ENCODE assay signal across 8 mouse cellular contexts in the genomic region with DNA sequence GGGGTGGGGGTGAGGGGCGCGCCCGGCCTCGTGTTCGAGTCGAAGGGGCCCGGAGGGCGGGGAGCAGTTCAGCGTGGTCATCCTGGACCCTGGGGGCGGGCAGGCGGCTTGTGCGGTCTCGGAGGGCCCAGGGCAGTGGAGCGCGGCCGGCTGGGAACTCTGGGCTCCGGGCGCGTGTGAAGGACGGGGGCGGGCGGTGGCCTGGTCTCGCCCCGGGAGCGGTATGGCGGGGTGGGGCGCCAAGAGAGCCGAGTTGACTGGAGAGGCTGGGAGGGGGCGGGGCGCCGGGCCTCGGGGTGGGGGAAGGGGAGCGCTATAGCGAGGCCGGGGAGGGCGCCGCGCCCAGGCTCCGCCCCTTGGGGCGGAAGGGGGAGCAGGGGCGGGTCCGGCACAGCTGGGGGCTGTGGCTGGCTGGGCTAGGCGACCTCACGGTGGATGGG. TPM values are rescaled to one million over a fixed set of nuclear protein-coding genes. Genes with fewer than 3 reads are reported as not detected.
DNase-seq lines count a peak whose midpoint lies in the region; ATAC-seq and TF ChIP-seq lines count a peak whose summit lies in the region.

No protein-coding gene starts in this region.

- H3K4me2 ChIP-seq in hindbrain, postnatal 0 days (ENCODE audit: low read depth, low read length), result peak overlapping the region; percentile 68

- peaks cover 12% of the 10 kb centered on the region; the same call in 1 of the 2 replicates for H3K36me3 ChIP-seq in hindbrain, postnatal 0 days (ENCODE audit: insufficient read depth, low read length)
- peaks cover 49% of the 10 kb centered on the region for H3K36me3 ChIP-seq in limb, embryonic 10.5 days
- H3K36me3 ChIP-seq in midbrain, embryonic 10.5 days, result peaks cover 54% of the 10 kb centered on the region
- H3K36me3 ChIP-seq in small intestine, adult 2 months (ENCODE audit: control insufficient read depth, insufficient read depth, low read length), result peaks cover 38% of the 10 kb centered on the region

- H3K4me1 ChIP-seq in hindbrain, postnatal 0 days (ENCODE audit: insufficient read depth, low read length), result peaks cover 16% of the 10 kb centered on the region
- H3K4me1 ChIP-seq in limb, embryonic 10.5 days, result peaks cover 44% of the 10 kb centered on the region
- peaks cover 63% of the 10 kb centered on the region for H3K4me1 ChIP-seq in midbrain, embryonic 10.5 days
- peaks cover 10% of the 10 kb centered on the region for H3K4me1 ChIP-seq in small intestine, adult 2 months (ENCODE audit: control insufficient read depth, insufficient read depth, insufficient read length, low read length)

- WGBS in hindbrain, postnatal 0 days, result 1% methylated on average over 32 of the region's 44 CpGs
- WGBS in limb, embryonic 10.5 days, result under 1% methylated on average over 44 of the region's 44 CpGs
- whole genome bisulfite sequencing in midbrain, embryonic 10.5 days, result under 1% methylated on average over 41 of the region's 44 CpGs
- WGBS in small intestine, adult 2 months, result 1% methylated on average over 38 of the region's 44 CpGs

- peak overlapping the region; percentile 60 for H3K4me3 ChIP-seq in hindbrain, postnatal 0 days (ENCODE audit: low read length)
- peak overlapping the region; percentile 98 for H3K4me3 ChIP-seq in limb, embryonic 10.5 days
- peak overlapping the region; percentile 97 for H3K4me3 ChIP-seq in midbrain, embryonic 10.5 days
- peak overlapping the region; percentile 91 for H3K4me3 ChIP-seq in small intestine, adult 2 months (ENCODE audit: low read depth, low read length)

- H3K27me3 ChIP-seq in hindbrain, postnatal 0 days (ENCODE audit: insufficient read depth, low read length), result no peaks in the 10 kb centered on the region
- H3K27me3 ChIP-seq in limb, embryonic 10.5 days (ENCODE audit: low read depth, poor library complexity, severe bottlenecking), result no peaks in the 10 kb centered on the region
- H3K27me3 ChIP-seq in midbrain, embryonic 10.5 days (ENCODE audit: low read depth, poor library complexity, severe bottlenecking), result no peaks in the 10 kb centered on the region
- H3K27me3 ChIP-seq in small intestine, adult 2 months (ENCODE audit: control insufficient read depth, insufficient read depth, low read length), result no peaks in the 10 kb centered on the region

- H3K9ac ChIP-seq in hindbrain, postnatal 0 days (replicated peaks; ENCODE audit: low read length), result peak overlapping the region; percentile 64

- peak; percentile 92 for TF ChIP-seq POLR2A in small intestine, adult 2 months (IDR thresholded peaks at IDR 0.05; ENCODE audit: low read depth, low read length)

- ATAC-seq in hindbrain, postnatal 0 days, result peak; percentile 15; the same call in 1 of the 2 replicates
- ATAC-seq in inflammation-experienced regulatory T-cells, adult 6 months, result no peak

- peak; percentile 81 for DNase-seq in WW6 (ENCODE audit: low read depth, low spot score)
- peak; percentile 85 for DNase-seq in cerebellum, postnatal 14 days
- peak; percentile 85 to 90 for DNase-seq in gastrocnemius, adult 8-10 months (ENCODE audit: low spot score in 2 of 2)
- peak; percentile 80 for DNase-seq in hindbrain, postnatal 0 days (ENCODE audit: low spot score)
- peak; percentile 95 for DNase-seq in limb, embryonic 10.5 days (ENCODE audit: low spot score)
- DNase-seq in midbrain, embryonic 10.5 days (ENCODE audit: low spot score), result peak; percentile 90

- no peaks in the 10 kb centered on the region for H3K9me3 ChIP-seq in hindbrain, postnatal 0 days (ENCODE audit: low read length)
- no peaks in the 10 kb centered on the region for H3K9me3 ChIP-seq in limb, embryonic 10.5 days (replicated peaks)
- no peaks in the 10 kb centered on the region for H3K9me3 ChIP-seq in midbrain, embryonic 10.5 days (replicated peaks)

- TF ChIP-seq CTCF in hindbrain, postnatal 0 days (IDR thresholded peaks at IDR 0.05; ENCODE audit: low read depth), result no peak
- TF ChIP-seq CTCF in small intestine, adult 2 months (IDR thresholded peaks at IDR 0.05; ENCODE audit: extremely low read depth, insufficient read length, insufficient replicate concordance, low read depth, low read length), result no peak

- peak overlapping the region; percentile 90 for H3K27ac ChIP-seq in hindbrain, postnatal 0 days
- H3K27ac ChIP-seq in limb, embryonic 10.5 days, result peak overlapping the region; percentile 98
- H3K27ac ChIP-seq in midbrain, embryonic 10.5 days (replicated peaks), result peak overlapping the region; percentile 98
- H3K27ac ChIP-seq in small intestine, adult 2 months (ENCODE audit: insufficient read depth, low read depth, low read length), result peak overlapping the region; percentile 82

RNA-seq across cellular contexts. Expression of a gene that starts 1.5 kb away (rescaled TPM):
- 10 to 100 TPM; 20.5 to 28.5 (median 23.0) TPM for total RNA-seq in gastrocnemius, adult 8-10 months (2022)
- 34.3 and 47.9 TPM in 2 replicates for total RNA-seq in hindbrain, postnatal 0 days (2014; rRNA removed)
- 44.0 and 46.0 TPM in 2 replicates for polyA plus RNA-seq in hindbrain, postnatal 0 days (2015; fragmentation: Nextera tagmentation; extraction: Ambion mirVana)
- polyA plus RNA-seq in limb, embryonic 10.5 days (2016; fragmentation: Nextera tagmentation; extraction: Ambion mirVana), result 101 and 106 TPM in 2 replicates
- 95.1 and 96.3 TPM in 2 replicates for polyA plus RNA-seq in midbrain, embryonic 10.5 days (2016; fragmentation: Nextera tagmentation; extraction: Ambion mirVana)
- polyA plus RNA-seq in small intestine, adult 2 months (2012; rRNA removed), result 5.7 and 12.4 TPM in 2 replicates
- 10 to 100 TPM; 32.7 to 38.3 (median 36.0) TPM for polyA plus RNA-seq in inflammation-experienced regulatory T-cells, adult 6 months (2017; shearing (Covaris generic))

RNA-seq across cellular contexts. Expression of a gene that starts 3.3 kb away (rescaled TPM):
- 1 to 10 TPM; 3.8 to 5.2 (median 4.5) TPM for total RNA-seq in gastrocnemius, adult 8-10 months (2022)
- total RNA-seq in hindbrain, postnatal 0 days (2014; rRNA removed), result 20.9 and 37.3 TPM in 2 replicates
- 18.1 and 19.3 TPM in 2 replicates for polyA plus RNA-seq in hindbrain, postnatal 0 days (2015; fragmentation: Nextera tagmentation; extraction: Ambion mirVana)
- 65.2 and 70.6 TPM in 2 replicates for polyA plus RNA-seq in limb, embryonic 10.5 days (2016; fragmentation: Nextera tagmentation; extraction: Ambion mirVana)
- 52.1 and 54.1 TPM in 2 replicates for polyA plus RNA-seq in midbrain, embryonic 10.5 days (2016; fragmentation: Nextera tagmentation; extraction: Ambion mirVana)
- polyA plus RNA-seq in small intestine, adult 2 months (2012; rRNA removed), result 5.2 and 7.4 TPM in 2 replicates
- 1 to 10 TPM; 2.5 to 5.0 (median 4.9) TPM for polyA plus RNA-seq in inflammation-experienced regulatory T-cells, adult 6 months (2017; shearing (Covaris generic))

RNA-seq across cellular contexts. Expression of a gene that starts 6.1 kb away (rescaled TPM):
- total RNA-seq in gastrocnemius, adult 8-10 months (2022), result 100 to 1,000 TPM; 186 to 216 (median 214) TPM
- 175 and 209 TPM in 2 replicates for total RNA-seq in hindbrain, postnatal 0 days (2014; rRNA removed)
- polyA plus RNA-seq in hindbrain, postnatal 0 days (2015; fragmentation: Nextera tagmentation; extraction: Ambion mirVana), result 548 and 563 TPM in 2 replicates
- polyA plus RNA-seq in limb, embryonic 10.5 days (2016; fragmentation: Nextera tagmentation; extraction: Ambion mirVana), result 280 and 332 TPM in 2 replicates
- polyA plus RNA-seq in midbrain, embryonic 10.5 days (2016; fragmentation: Nextera tagmentation; extraction: Ambion mirVana), result 409 and 454 TPM in 2 replicates
- 211 and 564 TPM in 2 replicates for polyA plus RNA-seq in small intestine, adult 2 months (2012; rRNA removed)
- polyA plus RNA-seq in inflammation-experienced regulatory T-cells, adult 6 months (2017; shearing (Covaris generic)), result 100 to 1,000 TPM; 352 to 384 (median 366) TPM

RNA-seq across cellular contexts. Expression of a gene that starts 14.8 kb away (rescaled TPM):
- 10 to 100 TPM; 38.8 to 40.8 (median 39.4) TPM for total RNA-seq in gastrocnemius, adult 8-10 months (2022)
- total RNA-seq in hindbrain, postnatal 0 days (2014; rRNA removed), result 137 and 147 TPM in 2 replicates
- polyA plus RNA-seq in hindbrain, postnatal 0 days (2015; fragmentation: Nextera tagmentation; extraction: Ambion mirVana), result 168 and 170 TPM in 2 replicates
- polyA plus RNA-seq in limb, embryonic 10.5 days (2016; fragmentation: Nextera tagmentation; extraction: Ambion mirVana), result 154 and 176 TPM in 2 replicates
- 151 and 155 TPM in 2 replicates for polyA plus RNA-seq in midbrain, embryonic 10.5 days (2016; fragmentation: Nextera tagmentation; extraction: Ambion mirVana)
- polyA plus RNA-seq in small intestine, adult 2 months (2012; rRNA removed), result 24.4 and 37.8 TPM in 2 replicates
- polyA plus RNA-seq in inflammation-experienced regulatory T-cells, adult 6 months (2017; shearing (Covaris generic)), result 10 to 100 TPM; 61.5 to 78.3 (median 68.5) TPM

RNA-seq across cellular contexts. Expression of a gene that starts 16.1 kb away (rescaled TPM):
- 100 to 1,000 TPM; 266 to 308 (median 283) TPM for total RNA-seq in gastrocnemius, adult 8-10 months (2022)
- 37.7 and 40.9 TPM in 2 replicates for total RNA-seq in hindbrain, postnatal 0 days (2014; rRNA removed)
- polyA plus RNA-seq in hindbrain, postnatal 0 days (2015; fragmentation: Nextera tagmentation; extraction: Ambion mirVana), result 24.7 and 25.0 TPM in 2 replicates
- 22.2 and 24.8 TPM in 2 replicates for polyA plus RNA-seq in limb, embryonic 10.5 days (2016; fragmentation: Nextera tagmentation; extraction: Ambion mirVana)
- polyA plus RNA-seq in midbrain, embryonic 10.5 days (2016; fragmentation: Nextera tagmentation; extraction: Ambion mirVana), result 20.5 and 26.3 TPM in 2 replicates
- 59.7 and 116 TPM in 2 replicates for polyA plus RNA-seq in small intestine, adult 2 months (2012; rRNA removed)
- 10 to 100 TPM; 25.8 to 35.6 (median 29.3) TPM for polyA plus RNA-seq in inflammation-experienced regulatory T-cells, adult 6 months (2017; shearing (Covaris generic))
